Mouse (Mus musculus): ENCODE results near the gene Brca2. TPM values are rescaled to one million over a fixed set of nuclear protein-coding genes. Genes with fewer than 3 reads are reported as not detected.

The Brca2 gene
- polyA plus RNA-seq, 1 experiment from 2014 or later: 11.6 TPM

Other genes starting within 250 kb of the Brca2 start
- not detected in 2 replicates for gene Zar1l, start 4.5 kb upstream of the Brca2 start, polyA plus RNA-seq (2015; fragmentation: Nextera tagmentation; extraction: Ambion mirVana)
- 16.6 and 21.4 TPM in 2 replicates for gene N4bp2l1, start 74.6 kb downstream of the Brca2 start, polyA plus RNA-seq (2015; fragmentation: Nextera tagmentation; extraction: Ambion mirVana)
- 30.7 and 33.0 TPM in 2 replicates for gene N4bp2l2, start 143.6 kb downstream of the Brca2 start, polyA plus RNA-seq (2015; fragmentation: Nextera tagmentation; extraction: Ambion mirVana)
- gene Pds5b, start 151.1 kb downstream of the Brca2 start, polyA plus RNA-seq (2015; fragmentation: Nextera tagmentation; extraction: Ambion mirVana): 29.1 and 36.8 TPM in 2 replicates

Measured in neural tube, embryonic 15.5 days (tissue).